Mouse (Mus musculus): ENCODE measurements around the gene Palm3.
"Not testable (repeated sequence)": the region's sequence is repeated elsewhere in the genome, so short reads cannot be mapped to it uniquely, and the experiment has no call there.

Palm3 gene

DNA sequence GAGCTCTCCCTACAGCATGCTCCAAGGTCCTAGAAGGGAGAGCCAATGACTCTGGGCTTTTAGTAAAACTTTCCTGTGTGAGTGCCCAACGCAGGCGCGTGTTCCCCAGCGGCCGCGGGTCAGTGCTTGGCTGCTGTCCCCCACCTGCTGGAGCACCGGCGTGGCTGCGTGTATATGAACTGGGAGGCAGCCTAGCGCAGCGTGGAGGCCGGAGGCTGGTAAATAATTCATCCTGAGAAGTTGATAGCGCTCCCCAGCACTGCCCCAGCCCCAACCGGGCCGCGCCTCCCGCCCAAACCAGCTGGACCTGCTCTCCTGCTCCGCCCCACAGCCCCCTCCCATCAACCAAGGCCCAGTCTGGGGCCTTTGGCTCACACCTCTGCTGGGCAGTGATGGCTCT, at the start of gene Palm3:
Palm3 (plus strand) TSS at position 376 of the 400 bp plus-strand sequence.
- DNase-seq = no peak

DNA sequence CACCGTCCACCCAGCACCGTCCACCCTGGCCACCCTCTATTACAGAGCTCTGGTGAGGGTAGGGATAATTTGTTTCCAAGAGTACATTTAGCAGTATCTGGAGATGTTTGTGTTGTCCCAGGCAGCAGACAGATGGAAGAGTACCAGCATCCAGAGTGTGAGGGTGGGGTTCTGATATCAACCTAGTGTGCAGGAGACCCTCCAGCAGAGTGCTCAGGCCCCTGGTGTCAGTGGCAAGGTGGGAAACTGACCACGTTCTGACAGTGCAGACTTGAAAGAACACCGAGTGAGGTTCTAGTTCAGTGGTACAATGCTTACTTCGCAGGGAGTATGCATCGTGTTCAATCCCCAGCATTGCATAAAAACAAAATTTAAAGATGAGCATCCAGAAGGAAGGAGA, 49.6 kb upstream of the Palm3 start:
- no peak for DNase-seq

DNA sequence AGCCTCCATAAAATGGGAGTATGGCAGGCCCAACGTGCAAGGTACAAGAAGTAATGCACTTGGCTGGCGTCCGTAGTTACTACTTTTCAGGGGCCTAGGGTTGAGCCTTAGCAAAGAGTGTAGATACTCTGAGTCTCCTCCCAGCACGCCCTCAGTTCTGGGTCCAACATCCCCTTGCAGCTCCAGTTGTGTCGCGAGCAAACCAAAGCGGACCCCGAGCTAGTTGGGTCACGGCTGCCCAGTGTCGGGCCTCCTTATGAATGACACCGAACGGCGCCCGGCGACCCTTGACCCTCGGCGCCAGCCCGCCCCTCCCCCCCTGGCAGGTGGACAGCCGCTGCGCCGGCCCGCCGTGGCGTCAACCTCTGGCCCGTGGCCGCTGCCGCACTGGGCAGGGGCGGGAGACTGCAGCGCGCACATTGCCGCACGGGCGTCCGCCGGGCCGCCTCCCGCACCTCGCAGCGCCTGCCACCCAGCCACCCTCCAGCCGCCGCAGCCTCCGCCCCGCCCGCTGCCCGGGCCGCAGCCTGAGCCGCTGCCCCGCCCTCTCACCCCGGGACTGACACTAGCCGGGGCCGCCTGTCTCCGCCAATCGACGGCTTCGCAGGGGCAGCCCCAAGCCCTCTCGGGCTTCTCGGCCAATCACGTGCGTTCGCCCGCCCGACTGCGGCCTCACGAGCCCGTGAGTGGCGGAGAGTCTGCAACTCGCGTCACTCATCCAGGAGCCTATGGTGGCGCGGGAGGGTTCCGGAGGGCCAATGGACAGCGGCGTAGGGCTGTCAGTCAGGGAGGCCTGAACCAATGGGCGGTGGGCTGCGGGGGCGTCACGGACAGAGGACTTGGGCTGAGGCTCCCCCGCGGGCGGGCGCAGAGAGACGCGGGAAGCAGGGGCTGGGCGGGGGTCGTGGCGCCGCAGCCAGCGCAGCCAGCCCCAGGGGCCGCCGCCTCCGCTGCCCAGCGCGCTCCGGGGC, 48.8 kb upstream of the Palm3 start, which contains the start of gene Prkaca:
Prkaca (plus strand) TSS at position 844 of the 971 bp plus-strand sequence.
- peak; percentile 99 for DNase-seq

DNA sequence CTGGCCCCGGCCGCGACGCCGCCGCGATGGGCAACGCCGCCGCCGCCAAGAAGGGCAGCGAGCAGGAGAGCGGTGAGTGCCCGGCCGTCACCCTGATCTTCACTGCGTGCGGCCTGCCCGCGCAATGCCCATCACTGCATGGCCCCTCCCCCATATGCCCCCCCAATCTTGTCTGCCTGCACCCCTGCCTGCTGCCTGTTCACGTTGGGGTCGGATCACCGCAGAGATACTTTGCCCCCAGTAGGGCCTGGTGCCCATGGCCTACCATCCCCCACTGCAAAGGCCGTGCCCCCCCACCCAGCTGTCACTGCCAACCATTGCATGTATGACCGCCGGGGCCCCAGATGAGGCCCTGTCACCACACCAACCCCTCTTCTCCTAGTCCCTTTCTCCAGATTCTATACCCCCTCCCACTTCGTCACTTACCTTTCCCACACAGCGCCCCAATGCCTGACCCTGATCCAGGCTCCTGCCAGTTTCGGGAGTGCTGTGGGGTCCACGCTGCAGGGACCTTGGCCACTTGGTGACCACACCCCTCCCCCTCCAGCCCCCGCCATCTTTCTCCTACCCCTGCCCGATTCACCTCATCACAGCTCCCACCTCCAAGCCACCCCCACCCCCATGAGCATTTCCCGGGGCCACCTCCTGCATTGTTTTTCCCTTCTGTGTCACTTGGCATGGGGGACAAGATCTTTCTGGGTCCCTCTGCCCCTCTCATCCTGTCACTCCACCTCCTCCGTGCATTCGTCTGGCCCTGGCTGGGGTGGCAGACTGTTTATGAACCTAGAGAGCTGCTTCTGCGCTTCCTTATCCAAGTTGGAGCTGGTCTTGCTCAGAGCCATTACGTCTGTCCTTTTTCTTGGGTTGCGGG, 47.9 kb upstream of the Palm3 start:
- DNase-seq = no peak

GRCm38 (mm10) chr8:83974521-83974920, 46.8 kb upstream of the Palm3 start:
- no peak for DNase-seq

DNA sequence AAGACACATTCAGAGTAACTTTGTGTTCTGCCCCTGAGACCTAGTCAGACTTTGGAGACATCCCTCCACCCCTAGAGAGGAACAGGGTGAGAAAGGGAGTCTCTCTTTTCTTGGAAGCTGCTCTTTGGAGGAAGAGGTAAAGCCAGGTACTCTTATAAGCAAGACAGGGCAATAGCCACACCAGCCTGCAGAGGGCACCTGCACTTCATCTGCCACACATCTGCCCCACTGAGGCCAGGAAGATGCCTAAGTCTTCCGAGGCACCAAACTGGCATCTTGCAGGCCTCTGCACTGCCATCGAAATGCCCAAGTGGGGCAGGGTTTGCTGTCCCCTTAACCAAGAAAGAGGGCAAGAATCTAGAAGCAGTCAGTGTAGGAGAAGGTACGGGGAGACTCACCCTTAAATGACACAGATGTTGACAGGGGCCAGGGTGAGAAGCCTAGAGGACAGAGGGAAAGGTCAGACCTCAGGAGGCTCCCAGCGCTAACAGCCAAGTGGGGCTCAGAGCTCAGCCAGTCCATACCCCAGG, 45.1 kb upstream of the Palm3 start:
- DNase-seq = peak; percentile 36

DNA sequence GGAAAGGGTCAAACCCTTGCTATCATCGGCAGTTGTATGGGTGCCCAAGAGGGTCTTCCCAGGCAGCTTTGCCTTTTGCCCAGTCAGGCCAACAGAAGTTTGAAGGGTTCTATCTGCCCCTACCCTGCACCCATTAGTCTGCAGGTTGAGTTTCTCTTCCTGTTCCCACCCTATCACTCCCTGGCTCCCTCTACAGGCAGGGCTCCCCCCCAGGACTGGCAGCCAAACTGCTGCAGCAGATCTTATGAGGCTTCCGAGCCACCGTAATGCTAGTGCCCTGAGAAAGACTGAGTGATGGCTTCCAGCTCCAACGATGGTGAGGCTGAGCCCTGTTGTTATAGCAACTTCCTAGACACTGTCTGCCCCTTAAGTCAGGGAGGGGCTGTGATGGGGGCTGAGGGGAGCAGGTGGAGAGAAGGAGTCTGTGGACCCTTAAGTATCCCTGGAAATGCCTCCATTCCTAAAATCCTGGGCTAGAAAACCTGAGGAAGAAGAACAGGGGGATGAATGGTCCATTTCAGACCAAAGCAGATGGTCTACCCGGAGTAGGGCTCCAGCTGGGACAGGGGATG, 44.4 kb upstream of the Palm3 start:
- no peak for DNase-seq

- DNase-seq = no peak
Measured at GRCm38 (mm10) chr8:83977646-83978045, 43.6 kb upstream of the Palm3 start.

GRCm38 (mm10) chr8:83978200-83978599, 43.1 kb upstream of the Palm3 start:
- DNase-seq = no peak

DNA sequence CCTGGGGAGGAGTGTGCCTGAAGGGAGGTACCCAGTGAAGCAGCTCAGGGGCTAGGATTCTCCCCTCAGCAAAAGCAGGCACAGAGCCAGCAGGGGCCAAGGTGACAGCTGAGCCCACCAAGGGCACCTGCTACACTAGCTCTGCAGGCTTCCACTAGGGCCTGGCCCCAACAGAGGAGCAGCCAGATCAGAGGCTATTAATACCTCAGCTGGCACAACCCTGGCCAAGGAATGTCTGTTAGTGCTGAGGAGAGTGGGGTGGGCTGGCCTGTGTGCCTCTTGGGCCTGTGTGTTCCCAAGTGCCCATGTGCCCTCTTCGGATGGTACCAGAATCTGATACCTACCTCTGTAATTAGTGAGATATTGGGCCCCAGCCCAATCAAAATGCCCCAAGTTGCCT, 41.0 kb upstream of the Palm3 start:
- DNase-seq = no peak

DNA sequence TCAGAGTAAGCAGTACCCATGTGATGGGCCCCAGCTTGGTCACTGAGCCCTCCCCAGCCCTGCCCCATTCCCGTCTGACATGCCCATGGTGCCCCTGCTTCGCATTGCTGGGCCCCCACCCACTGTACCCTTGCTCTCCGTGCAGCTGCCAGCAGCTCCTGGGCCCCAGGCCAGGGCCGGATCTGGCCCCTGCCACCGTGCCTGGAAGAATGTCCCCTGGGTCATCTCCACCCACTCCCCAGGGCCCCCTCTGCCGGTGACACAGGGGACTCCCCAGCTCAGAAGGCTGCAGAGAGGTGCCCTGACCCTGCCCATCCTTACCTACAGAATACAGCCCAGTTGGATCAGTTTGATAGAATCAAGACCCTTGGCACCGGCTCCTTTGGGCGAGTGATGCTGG, 40.4 kb upstream of the Palm3 start:
- DNase-seq = no peak

- DNase-seq = no peak
Measured at GRCm38 (mm10) chr8:83981533-83981932, 39.7 kb upstream of the Palm3 start.

DNA sequence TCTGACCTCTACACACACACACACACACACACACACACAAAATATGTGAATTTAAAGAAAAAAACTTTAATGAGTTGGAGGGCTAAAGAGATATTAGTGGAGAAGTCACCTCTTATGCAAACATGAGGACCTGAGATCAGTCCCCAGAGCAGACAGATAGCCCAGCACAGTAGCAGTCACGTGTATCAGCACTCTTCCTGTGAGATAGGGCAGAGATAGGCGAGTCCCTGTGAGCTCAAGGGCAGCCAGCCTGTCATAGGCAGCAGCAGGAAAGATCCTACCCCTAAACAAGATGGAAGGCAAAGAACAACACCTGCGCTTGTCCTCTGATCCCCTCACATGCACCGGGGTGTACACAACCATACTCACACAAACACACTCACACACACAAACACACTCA, 38.8 kb upstream of the Palm3 start:
- DNase-seq = peak; percentile 23

DNA sequence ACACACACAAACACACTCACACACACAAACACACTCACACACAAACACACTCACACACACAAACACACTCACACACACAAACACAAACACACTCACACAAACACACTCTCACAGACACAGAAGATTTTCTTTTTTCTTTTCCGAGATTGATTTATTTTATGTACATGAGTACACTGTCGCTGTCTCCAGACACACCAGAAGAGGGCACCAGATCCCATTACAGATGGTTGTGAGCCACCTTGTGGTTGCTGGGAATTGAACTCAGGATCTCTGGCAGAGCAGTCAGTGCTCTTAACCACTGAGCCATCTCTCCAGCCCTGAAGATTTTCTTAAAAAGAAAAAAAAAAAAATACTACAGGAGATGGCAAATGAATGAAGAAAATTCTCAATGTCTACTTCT, 38.0 kb upstream of the Palm3 start:
- not testable (repeated sequence) for DNase-seq

GRCm38 (mm10) chr8:83989243-83989642, 32.0 kb upstream of the Palm3 start:
- no peak for DNase-seq

- no peak for DNase-seq
Measured at GRCm38 (mm10) chr8:83990170-83990569, 31.1 kb upstream of the Palm3 start.

DNA sequence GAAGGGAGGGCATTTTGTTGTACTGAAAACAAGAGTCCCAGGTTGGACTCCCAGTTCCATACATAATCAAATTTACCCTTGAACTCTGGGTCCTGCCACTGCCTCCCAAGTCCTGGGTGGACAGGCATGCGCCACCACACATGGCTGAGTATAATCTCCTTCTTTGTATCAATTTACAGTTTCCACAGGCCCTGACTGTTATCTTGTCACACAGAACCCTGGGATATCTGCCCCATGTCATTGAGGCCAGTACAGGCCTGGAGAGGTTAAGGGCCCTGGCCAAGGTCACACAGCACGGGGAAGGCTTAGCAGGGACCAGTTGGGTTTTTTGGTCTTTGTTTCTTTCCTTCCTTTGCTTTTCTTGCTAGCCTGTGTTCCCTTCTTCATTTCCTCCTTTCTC, 28.8 kb upstream of the Palm3 start:
- DNase-seq = peak; percentile 62

GRCm38 (mm10) chr8:83994030-83994429, 27.2 kb upstream of the Palm3 start:
- no peak for DNase-seq

- DNase-seq = no peak
Measured at GRCm38 (mm10) chr8:83995973-83996372, 25.3 kb upstream of the Palm3 start.

GRCm38 (mm10) chr8:83996567-83997505, 24.4 kb upstream of the Palm3 start:
- DNase-seq = peak; percentile 92

- DNase-seq = peak; percentile 58
Measured at GRCm38 (mm10) chr8:83997511-83998141, 23.6 kb upstream of the Palm3 start, which contains the start of gene Samd1. Samd1 (plus strand) TSS chr8:83997672.
